Mouse (Mus musculus): ENCODE data around the gene Zbtb3. TPM values are rescaled to one million over a fixed set of nuclear protein-coding genes. Genes with fewer than 3 reads are reported as not detected.

Gene Zbtb3
- polyA plus RNA-seq, 1 experiment from 2014 or later, result 2.0 TPM

DNA sequence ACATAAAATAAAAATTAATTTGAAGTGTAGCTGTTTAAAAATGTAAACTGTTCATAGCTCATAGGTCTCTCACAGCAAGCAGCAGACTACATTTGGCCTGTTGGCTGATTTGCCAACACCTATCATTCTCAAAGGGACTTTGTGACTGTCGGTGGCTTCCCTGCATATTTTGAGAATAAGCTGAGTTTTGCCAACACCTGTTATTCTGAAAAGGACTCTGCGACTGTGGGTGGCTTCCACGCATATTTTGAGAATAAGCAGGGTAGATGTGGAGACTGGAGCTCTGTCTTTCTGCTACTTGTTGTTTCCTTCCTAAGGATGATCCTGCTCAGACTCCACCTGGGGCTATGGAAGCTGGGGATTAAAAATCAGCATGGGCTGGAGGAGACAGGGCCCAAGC is 50.8 kb downstream of the Zbtb3 start:
- H3K4me1 ChIP-seq (replicated peaks; ENCODE audit: control insufficient read depth, insufficient read depth, low read length), result no peaks in the 10 kb centered on the region

More for the DNA sequence above, 50.8 kb downstream of the Zbtb3 start:
- Histone ChIP-seq H3K4me2 (replicated peaks; ENCODE audit: low read depth) (no peak overlapping the region), H3K9ac (ENCODE audit: low read depth, low read length) (no peak overlapping the region), H3K9me3 (ENCODE audit: control insufficient read depth) (no peaks in the 10 kb centered on the region), H3K4me3 (ENCODE audit: low read depth, low read length) (no peak overlapping the region), H3K27ac (ENCODE audit: low read depth, low read length) (no peak overlapping the region), H3K36me3 (ENCODE audit: control insufficient read depth, insufficient read depth) (no peaks in the 10 kb centered on the region), H3K27me3 (replicated peaks; ENCODE audit: control insufficient read depth, insufficient read depth, low read length) (no peaks in the 10 kb centered on the region)
- WGBS, result 83% methylated on average over 3 of the region's 3 CpGs
- ATAC-seq, result no peak
- TF ChIP-seq CTCF (IDR thresholded peaks at IDR 0.05; ENCODE audit: low read depth), result no peak

Other genes starting within 250 kb of the Zbtb3 start
- gene Slc22a8, start 211.3 kb upstream of the Zbtb3 start, polyA plus RNA-seq (2015; fragmentation: Nextera tagmentation; extraction: Ambion mirVana), result 0.05 and 0.13 TPM in 2 replicates
- 0.03 and 0.10 TPM in 2 replicates for gene Slc22a6, start 184.5 kb upstream of the Zbtb3 start, polyA plus RNA-seq (2015; fragmentation: Nextera tagmentation; extraction: Ambion mirVana)
- 0.78 and 0.98 TPM in 2 replicates for gene Chrm1, start 138.8 kb upstream of the Zbtb3 start, polyA plus RNA-seq (2015; fragmentation: Nextera tagmentation; extraction: Ambion mirVana)
- gene Slc3a2, start 79.2 kb upstream of the Zbtb3 start, polyA plus RNA-seq (2015; fragmentation: Nextera tagmentation; extraction: Ambion mirVana), result 237 and 283 TPM in 2 replicates
- gene Wdr74, start 66.7 kb upstream of the Zbtb3 start, polyA plus RNA-seq (2015; fragmentation: Nextera tagmentation; extraction: Ambion mirVana), result 32.8 and 33.4 TPM in 2 replicates
- gene 1700092M07Rik, start 61.8 kb upstream of the Zbtb3 start, polyA plus RNA-seq (2015; fragmentation: Nextera tagmentation; extraction: Ambion mirVana), result 0.50 and 0.56 TPM in 2 replicates
- 83.4 and 89.2 TPM in 2 replicates for gene Stx5a, start 61.1 kb upstream of the Zbtb3 start, polyA plus RNA-seq (2015; fragmentation: Nextera tagmentation; extraction: Ambion mirVana)
- 54.5 and 57.2 TPM in 2 replicates for gene Nxf1, start 45.5 kb upstream of the Zbtb3 start, polyA plus RNA-seq (2015; fragmentation: Nextera tagmentation; extraction: Ambion mirVana)
- 136 and 137 TPM in 2 replicates for gene Tmem223, start 31.6 kb upstream of the Zbtb3 start, polyA plus RNA-seq (2015; fragmentation: Nextera tagmentation; extraction: Ambion mirVana)
- gene Tmem179b, start 28.1 kb upstream of the Zbtb3 start, polyA plus RNA-seq (2015; fragmentation: Nextera tagmentation; extraction: Ambion mirVana), result 93.5 and 97.4 TPM in 2 replicates
- gene Taf6l, start 16.1 kb upstream of the Zbtb3 start, polyA plus RNA-seq (2015; fragmentation: Nextera tagmentation; extraction: Ambion mirVana), result 12.0 and 13.2 TPM in 2 replicates
- gene Polr2g, start 4.0 kb upstream of the Zbtb3 start, polyA plus RNA-seq (2015; fragmentation: Nextera tagmentation; extraction: Ambion mirVana), result 114 and 115 TPM in 2 replicates
- 18.2 and 19.9 TPM in 2 replicates for gene Ttc9c, start 16.8 kb downstream of the Zbtb3 start, polyA plus RNA-seq (2015; fragmentation: Nextera tagmentation; extraction: Ambion mirVana)
- gene Hnrnpul2, start 17.5 kb downstream of the Zbtb3 start, polyA plus RNA-seq (2015; fragmentation: Nextera tagmentation; extraction: Ambion mirVana), result 5.4 and 6.0 TPM in 2 replicates
- not detected in 2 replicates for gene AC129217.1, start 27.2 kb downstream of the Zbtb3 start, polyA plus RNA-seq (2015; fragmentation: Nextera tagmentation; extraction: Ambion mirVana)
- 43.2 and 47.2 TPM in 2 replicates for gene Bscl2, start 34.9 kb downstream of the Zbtb3 start, polyA plus RNA-seq (2015; fragmentation: Nextera tagmentation; extraction: Ambion mirVana)
- gene Gng3, start 36.6 kb downstream of the Zbtb3 start, polyA plus RNA-seq (2015; fragmentation: Nextera tagmentation; extraction: Ambion mirVana), result 9.4 and 10.9 TPM in 2 replicates
- gene Lrrn4cl, start 48.2 kb downstream of the Zbtb3 start, polyA plus RNA-seq (2015; fragmentation: Nextera tagmentation; extraction: Ambion mirVana), result 2.2 TPM in 2 replicates
- gene Ubxn1, start 68.9 kb downstream of the Zbtb3 start, polyA plus RNA-seq (2015; fragmentation: Nextera tagmentation; extraction: Ambion mirVana), result 170 and 180 TPM in 2 replicates
- 65.4 and 67.9 TPM in 2 replicates for gene Uqcc3, start 78.4 kb downstream of the Zbtb3 start, polyA plus RNA-seq (2015; fragmentation: Nextera tagmentation; extraction: Ambion mirVana)
- 44.1 and 44.6 TPM in 2 replicates for gene Lbhd1, start 81.2 kb downstream of the Zbtb3 start, polyA plus RNA-seq (2015; fragmentation: Nextera tagmentation; extraction: Ambion mirVana)
- gene Gm49403, start 81.4 kb downstream of the Zbtb3 start, polyA plus RNA-seq (2015; fragmentation: Nextera tagmentation; extraction: Ambion mirVana), result not detected in 2 replicates
- 54.5 and 55.6 TPM in 2 replicates for gene 1810009A15Rik, start 86.3 kb downstream of the Zbtb3 start, polyA plus RNA-seq (2015; fragmentation: Nextera tagmentation; extraction: Ambion mirVana)
- gene Gm49416, start 86.4 kb downstream of the Zbtb3 start, polyA plus RNA-seq (2015; fragmentation: Nextera tagmentation; extraction: Ambion mirVana), result not detected in 2 replicates
- gene Ints5, start 90.5 kb downstream of the Zbtb3 start, polyA plus RNA-seq (2015; fragmentation: Nextera tagmentation; extraction: Ambion mirVana), result 14.5 and 16.1 TPM in 2 replicates
- gene Ganab, start 95.5 kb downstream of the Zbtb3 start, polyA plus RNA-seq (2015; fragmentation: Nextera tagmentation; extraction: Ambion mirVana), result 41.4 and 42.3 TPM in 2 replicates
- gene B3gat3, start 117.8 kb downstream of the Zbtb3 start, polyA plus RNA-seq (2015; fragmentation: Nextera tagmentation; extraction: Ambion mirVana), result 36.6 and 37.5 TPM in 2 replicates
- 6.3 and 6.7 TPM in 2 replicates for gene Rom1, start 126.8 kb downstream of the Zbtb3 start, polyA plus RNA-seq (2015; fragmentation: Nextera tagmentation; extraction: Ambion mirVana)
- gene Eml3, start 127.0 kb downstream of the Zbtb3 start, polyA plus RNA-seq (2015; fragmentation: Nextera tagmentation; extraction: Ambion mirVana), result 12.0 and 13.6 TPM in 2 replicates
- 53.1 and 54.1 TPM in 2 replicates for gene Mta2, start 139.3 kb downstream of the Zbtb3 start, polyA plus RNA-seq (2015; fragmentation: Nextera tagmentation; extraction: Ambion mirVana)
- gene Tut1, start 151.3 kb downstream of the Zbtb3 start, polyA plus RNA-seq (2015; fragmentation: Nextera tagmentation; extraction: Ambion mirVana), result 10.7 and 11.1 TPM in 2 replicates
- gene Eef1g, start 164.5 kb downstream of the Zbtb3 start, polyA plus RNA-seq (2015; fragmentation: Nextera tagmentation; extraction: Ambion mirVana), result 164 and 168 TPM in 2 replicates
- gene Ahnak, start 186.7 kb downstream of the Zbtb3 start, polyA plus RNA-seq (2015; fragmentation: Nextera tagmentation; extraction: Ambion mirVana), result 26.2 and 30.1 TPM in 2 replicates